Mouse (Mus musculus): ENCODE data around the gene Psmb8. TPM values are rescaled to one million over a fixed set of nuclear protein-coding genes. Genes with fewer than 3 reads are reported as not detected.

The Psmb8 gene
- total RNA-seq (2021): 1 to 10 TPM; 2.3 to 4.4 TPM
- long read RNA-seq, transcript Psmb8-201 (6 exons, 1,628 nt): major isoform, 8 of 12 reads
- long read RNA-seq, partial matches to known transcripts: 0 of 12 reads
- long read RNA-seq, other reads (novel, unspliced or antisense): 4 of 12 reads

- peak; percentile 86 to 87 for DNase-seq (ENCODE audit: low spot score in 2 of 2)
Observed at GRCm38 (mm10) chr17:34196941-34197894, at the start of gene Psmb8. Psmb8 (plus strand) TSS chr17:34197721.

GRCm38 (mm10) chr17:34152923-34153322 lies 44.6 kb upstream of the Psmb8 start, which contains the start of gene H2-DMb1:
H2-DMb1 (plus strand) TSS chr17:34153072.
- DNase-seq (ENCODE audit: low spot score in 2 of 2): no peak

DNA sequence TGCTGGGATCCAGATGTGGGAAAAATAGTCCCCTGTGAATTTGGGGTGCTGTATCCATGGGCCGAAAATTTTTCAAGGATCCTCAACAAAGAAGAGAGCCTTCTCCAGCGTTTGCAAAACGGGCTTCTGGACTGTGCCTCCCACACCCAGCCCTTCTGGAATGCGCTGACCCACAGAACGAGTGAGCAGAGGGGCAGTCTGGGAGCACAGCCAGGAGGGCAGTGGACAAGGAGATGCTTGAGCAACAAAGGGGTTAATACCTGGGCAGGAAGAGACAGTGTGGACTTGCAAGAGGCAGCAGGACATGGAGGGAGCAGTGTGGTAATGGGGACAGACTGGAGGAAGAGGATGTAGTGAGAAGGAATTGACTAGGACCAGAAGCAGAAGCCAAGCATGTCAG lies 42.0 kb upstream of the Psmb8 start:
- DNase-seq (ENCODE audit: low spot score in 2 of 2): no peak

DNA sequence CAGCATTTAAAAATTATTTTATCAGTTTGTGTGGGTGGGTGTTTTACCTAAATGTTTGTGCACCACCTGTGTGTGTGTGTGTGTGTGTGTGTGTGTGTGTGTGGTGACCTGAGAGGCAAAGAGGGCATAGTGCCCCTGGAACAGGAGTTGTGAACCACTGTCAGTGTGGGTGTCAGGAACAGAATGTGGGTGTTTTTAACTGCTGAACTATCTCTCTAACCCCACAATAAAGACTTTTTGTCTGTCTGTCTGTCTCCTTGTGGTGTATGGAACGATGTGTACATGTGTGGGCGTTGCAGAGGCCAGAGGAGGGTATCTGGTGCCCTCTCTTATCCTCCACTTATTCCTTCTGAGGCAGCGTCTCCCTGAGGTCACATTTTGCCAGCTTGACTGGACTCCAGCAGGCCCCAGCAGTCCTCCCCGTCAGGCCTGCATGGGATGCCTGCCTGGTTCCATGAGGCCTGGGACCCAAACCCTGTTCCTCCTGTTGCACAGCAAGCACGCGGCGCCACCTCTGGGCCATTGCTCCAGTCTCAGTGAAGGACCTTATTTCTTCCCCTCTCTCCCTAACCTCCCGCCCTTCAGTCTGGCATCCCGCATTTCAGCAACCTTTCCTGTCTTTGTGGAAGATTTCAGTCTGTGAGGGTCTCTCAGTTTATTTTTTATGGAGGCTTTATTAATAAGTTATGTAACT lies 33.2 kb upstream of the Psmb8 start:
- DNase-seq (ENCODE audit: low spot score in 2 of 2): no peak

DNA sequence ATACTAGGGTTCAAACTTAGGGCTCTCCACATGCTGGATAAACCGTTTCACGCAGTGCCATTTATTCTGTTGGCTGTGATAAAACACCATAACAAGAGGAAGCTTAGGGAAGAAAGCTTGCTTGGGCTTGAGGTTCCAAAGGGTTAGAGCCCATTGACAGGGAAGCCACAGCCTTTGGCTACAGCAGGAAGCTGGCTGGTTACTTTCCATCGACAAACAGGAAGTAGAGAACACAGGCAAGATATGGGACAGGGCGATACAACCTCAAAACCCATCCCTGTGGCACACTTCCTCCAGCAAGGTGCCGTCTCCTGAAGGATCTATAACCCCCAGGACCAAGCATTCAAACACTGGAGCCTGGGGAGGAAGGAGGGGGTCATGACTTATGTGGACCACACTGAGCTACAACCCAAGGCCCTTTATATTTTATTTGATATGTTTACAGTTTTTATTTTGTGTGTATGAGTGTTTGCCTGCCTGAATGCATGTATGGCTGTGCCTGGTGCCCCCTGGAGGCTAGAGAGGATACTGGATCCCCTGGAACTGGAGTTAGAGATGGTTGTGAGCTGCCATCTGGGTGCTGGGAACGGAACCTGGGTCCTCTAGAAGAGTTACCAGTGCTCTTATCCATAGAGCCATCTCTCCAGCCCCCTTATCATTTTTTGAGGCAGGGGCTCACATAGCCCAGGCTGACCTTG lies 32.3 kb upstream of the Psmb8 start:
- DNase-seq (ENCODE audit: low spot score in 2 of 2): no peak

DNA sequence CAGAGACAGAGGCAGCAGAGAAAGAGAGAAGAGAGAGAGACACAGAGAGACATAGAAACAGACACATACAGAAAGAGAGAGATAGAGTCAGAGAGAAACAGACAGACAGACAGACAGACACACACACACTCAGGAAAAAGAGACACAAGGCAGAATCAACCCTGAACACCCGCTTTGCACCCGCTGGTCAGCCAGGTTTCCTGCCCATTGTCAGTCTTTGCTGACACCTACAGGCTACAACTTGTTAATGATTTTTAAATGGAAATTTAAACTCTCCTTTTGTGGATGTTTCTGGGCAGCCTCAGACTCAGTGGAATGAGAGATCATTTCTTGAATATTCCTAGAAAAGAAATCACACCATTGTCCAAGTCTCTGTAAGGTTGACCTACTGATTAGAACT lies 28.2 kb upstream of the Psmb8 start:
- DNase-seq (ENCODE audit: low spot score in 2 of 2): peak; percentile 24 to 46

- no peak for DNase-seq (ENCODE audit: low spot score in 2 of 2)
Observed at GRCm38 (mm10) chr17:34170487-34170876, 27.0 kb upstream of the Psmb8 start.

DNA sequence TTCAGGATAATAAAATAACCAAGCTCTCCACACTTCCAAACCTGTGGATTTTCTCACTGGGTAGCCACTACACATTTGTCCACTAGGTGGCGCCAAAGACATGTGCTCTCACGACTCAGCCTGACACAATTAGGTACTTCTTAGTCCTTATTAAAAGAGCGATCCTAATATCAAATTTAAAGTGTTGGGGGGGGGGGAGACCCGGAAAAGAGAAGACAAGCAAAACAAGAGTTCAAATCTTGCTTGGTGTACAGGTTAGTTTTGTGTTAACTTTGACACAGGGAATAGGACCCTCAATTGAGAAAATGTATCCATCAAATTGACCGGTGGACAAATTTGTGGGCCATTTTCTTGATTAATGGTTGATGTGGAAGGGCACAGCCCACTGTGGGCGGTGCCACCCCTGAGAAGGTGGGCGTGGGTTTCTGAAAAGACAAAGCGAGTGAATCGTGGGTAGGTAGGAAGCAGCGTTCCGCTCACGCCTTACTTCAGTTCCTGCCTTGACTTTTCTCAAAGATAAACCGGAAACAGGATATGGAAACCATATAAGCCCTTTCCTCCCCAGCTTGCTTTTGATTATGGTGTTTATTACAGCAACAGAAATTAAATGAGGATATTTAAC lies 26.5 kb upstream of the Psmb8 start:
- peak; percentile 90 to 91 for DNase-seq (ENCODE audit: low spot score in 2 of 2)

- no peak for DNase-seq (ENCODE audit: low spot score in 2 of 2)
Observed at GRCm38 (mm10) chr17:34172528-34172927, 25.0 kb upstream of the Psmb8 start.

DNA sequence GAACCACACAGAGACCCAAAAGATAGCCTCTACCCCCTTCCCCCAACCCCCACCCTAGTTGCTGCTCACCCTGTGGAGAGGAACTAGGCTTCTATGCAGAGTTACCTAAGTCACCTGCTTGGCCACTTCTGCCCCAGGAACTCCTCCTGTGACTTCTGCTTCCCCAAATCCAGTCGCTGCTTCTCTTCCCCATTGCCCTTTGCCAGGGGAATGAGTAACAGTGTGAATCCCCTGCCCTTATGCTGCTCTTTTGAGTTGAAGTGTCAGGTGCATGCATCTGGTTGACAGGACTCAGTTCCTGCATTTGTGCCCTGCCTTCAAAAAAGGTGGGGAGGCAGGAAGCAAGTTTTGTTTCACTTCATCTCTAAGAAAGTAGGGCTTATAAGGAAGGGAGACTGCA lies 23.4 kb upstream of the Psmb8 start:
- DNase-seq (ENCODE audit: low spot score in 2 of 2): no peak

DNA sequence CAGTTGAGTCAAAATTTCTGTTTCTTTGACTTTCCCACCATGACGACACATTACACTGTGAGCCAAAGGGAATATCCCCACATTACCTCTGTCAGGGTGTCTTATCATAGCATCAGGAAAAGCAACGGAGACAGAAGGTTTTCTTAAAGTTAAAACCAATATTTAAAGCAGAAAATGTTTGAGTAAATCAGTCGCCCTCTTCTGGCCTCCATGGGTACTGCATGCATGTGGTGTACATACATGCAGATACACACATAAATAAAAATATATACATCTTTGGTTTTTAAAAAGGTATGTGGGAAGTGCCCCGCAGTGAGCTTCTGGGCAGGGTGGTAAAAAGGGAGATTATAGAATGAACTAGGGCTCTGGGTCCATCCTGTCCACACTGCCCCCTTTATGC lies 20.3 kb upstream of the Psmb8 start:
- no peak for DNase-seq (ENCODE audit: low spot score in 2 of 2)

GRCm38 (mm10) chr17:34179019-34179418 lies 18.5 kb upstream of the Psmb8 start:
- DNase-seq (ENCODE audit: low spot score in 2 of 2): no peak

DNA sequence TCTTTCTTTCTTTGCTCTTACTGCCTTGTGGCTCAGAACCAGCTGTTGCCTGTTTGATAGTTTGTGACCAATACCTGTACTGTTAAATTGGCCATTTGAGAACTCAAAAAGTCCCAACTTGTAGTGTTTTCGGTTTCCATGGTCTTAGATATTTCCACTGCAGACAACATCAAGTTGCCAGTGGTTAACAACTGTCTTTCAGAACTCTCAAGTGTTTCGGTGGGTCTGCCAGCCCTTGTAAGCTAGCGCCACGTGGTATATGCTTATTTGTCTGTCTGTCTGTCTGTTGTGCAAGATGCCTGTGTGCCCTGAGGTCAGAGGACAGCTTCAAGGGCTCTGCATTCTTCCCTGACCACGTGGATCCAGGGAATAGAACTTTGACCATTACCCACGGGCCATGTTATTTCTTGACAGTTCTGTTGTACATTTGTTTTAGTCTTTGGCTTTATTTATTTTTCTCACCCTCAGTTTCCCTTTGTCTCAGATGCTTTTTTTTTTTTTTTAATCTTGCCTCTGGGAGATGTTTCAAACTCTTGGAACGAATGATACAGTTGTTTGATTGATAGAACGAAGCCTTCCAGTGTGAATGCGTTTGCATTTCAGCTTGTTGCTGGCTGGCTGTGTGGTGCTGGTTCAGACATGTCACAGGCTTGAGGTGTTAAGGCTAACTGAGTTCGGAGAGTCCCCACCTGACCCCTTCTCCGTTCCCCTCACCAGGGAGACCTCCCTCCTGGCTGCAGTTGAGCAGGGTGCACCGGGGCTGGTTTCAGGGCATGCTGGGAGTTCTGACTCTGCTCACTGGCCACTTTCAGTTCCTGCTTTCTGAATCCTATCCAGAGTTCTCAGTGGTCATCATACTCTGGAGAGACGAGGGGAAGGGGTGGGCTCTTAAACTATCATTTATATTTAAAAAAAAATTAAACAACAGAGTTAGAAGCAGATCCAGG lies 17.3 kb upstream of the Psmb8 start:
- DNase-seq (ENCODE audit: low spot score in 2 of 2): no peak

- no peak for DNase-seq (ENCODE audit: low spot score in 2 of 2)
Observed at GRCm38 (mm10) chr17:34183564-34184219, 13.8 kb upstream of the Psmb8 start.

- DNase-seq (ENCODE audit: low spot score in 2 of 2): no peak
Observed at GRCm38 (mm10) chr17:34185526-34185925, 12.0 kb upstream of the Psmb8 start.

- DNase-seq (ENCODE audit: low spot score in 2 of 2): no peak
Observed at GRCm38 (mm10) chr17:34186885-34187260, 10.6 kb upstream of the Psmb8 start.

- peak; percentile 97 for DNase-seq (ENCODE audit: low spot score in 2 of 2)
Observed at GRCm38 (mm10) chr17:34187261-34187916, 10.1 kb upstream of the Psmb8 start, which contains the start of the genes Tap1 and Psmb9. Tap1 (plus strand) TSS chr17:34187553. Psmb9 (minus strand) TSS chr17:34187764.

DNA sequence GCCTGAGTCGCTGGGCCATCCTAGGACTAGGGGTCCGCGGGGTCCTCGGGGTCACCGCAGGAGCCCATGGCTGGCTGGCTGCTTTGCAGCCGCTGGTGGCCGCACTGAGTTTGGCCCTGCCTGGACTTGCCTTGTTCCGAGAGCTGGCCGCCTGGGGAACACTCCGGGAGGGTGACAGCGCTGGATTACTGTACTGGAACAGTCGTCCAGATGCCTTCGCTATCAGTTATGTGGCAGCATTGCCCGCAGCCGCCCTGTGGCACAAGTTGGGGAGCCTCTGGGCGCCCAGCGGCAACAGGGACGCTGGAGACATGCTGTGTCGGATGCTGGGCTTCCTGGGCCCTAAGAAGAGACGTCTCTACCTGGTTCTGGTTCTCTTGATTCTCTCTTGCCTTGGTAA lies 9.5 kb upstream of the Psmb8 start:
- DNase-seq (ENCODE audit: low spot score in 2 of 2): peak; percentile 27 to 29

DNA sequence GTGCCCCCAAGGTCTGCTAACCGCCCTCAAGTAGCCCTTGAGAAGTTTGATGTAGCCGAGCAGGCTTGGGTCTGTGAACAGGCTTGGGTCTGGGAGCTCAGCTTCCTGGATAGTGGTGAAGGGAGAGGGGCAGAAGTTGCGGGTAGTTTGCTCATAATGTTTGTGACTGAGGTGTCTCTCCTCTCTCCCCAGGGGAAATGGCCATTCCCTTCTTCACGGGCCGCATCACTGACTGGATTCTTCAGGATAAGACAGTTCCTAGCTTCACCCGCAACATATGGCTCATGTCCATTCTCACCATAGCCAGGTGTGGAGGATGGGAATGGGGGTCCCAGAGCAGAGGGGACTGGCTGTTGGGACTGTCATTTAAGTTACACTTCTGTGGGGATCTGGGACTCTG lies 8.5 kb upstream of the Psmb8 start:
- DNase-seq (ENCODE audit: low spot score in 2 of 2): no peak

Data from layer of hippocampus, postnatal 10 days (tissue).